Mouse (Mus musculus): Measurements from ENCODE around the gene Tmem200b. TPM values are rescaled to one million over a fixed set of nuclear protein-coding genes. Genes with fewer than 3 reads are reported as not detected.

Tmem200b gene
- total and polyA plus RNA-seq, 2 experiments from 2014 or later, result 0.22 to 1.0 TPM

DNA sequence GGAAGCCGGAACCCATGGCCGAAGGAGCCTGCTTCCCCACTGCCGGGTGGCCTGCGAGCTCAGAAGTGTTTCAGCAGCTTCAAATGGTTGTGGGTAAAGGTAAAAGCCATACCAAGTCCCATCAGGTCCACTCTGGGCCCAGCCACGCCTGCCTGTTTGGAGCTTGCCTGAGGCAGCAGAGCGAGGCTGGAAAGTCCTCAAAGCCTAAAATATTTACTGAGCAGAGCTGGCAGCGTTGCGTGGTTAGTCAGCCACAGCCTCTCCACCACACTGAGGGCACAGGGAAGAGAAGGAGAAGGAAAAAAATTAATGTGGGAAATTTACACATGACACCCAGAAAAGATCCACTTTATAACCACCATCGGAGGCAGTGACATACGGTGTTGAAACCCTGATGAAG is 8.0 kb upstream of the Tmem200b start:
- H3K4me3 ChIP-seq (ENCODE audit: low read depth, low read length), result no peak overlapping the region
- 60% methylated on average over 10 of the region's 10 CpGs for WGBS
- H3K4me1 ChIP-seq (ENCODE audit: insufficient read depth, low read length), result peaks cover 6% of the 10 kb centered on the region; the same call in 1 of the 2 replicates
- H3K27ac ChIP-seq (ENCODE audit: low read depth, low read length), result no peak overlapping the region
- no peak overlapping the region for H3K9ac ChIP-seq (replicated peaks; ENCODE audit: low read length, poor library complexity, severe bottlenecking)
- no peak for TF ChIP-seq CTCF (IDR thresholded peaks at IDR 0.05)
- DNase-seq (ENCODE audit: low spot score) (no peak), ATAC-seq (ENCODE audit: low FRiP score) (no peak)
- H3K9me3 ChIP-seq (ENCODE audit: low read length), result no peaks in the 10 kb centered on the region
- H3K27me3 ChIP-seq (ENCODE audit: insufficient read depth, low read length), result peaks cover 39% of the 10 kb centered on the region
- H3K36me3 ChIP-seq (ENCODE audit: insufficient read depth, low read length), result no peaks in the 10 kb centered on the region
- H3K4me2 ChIP-seq (ENCODE audit: low read depth, low read length, poor library complexity, severe bottlenecking), result no peak overlapping the region

DNA sequence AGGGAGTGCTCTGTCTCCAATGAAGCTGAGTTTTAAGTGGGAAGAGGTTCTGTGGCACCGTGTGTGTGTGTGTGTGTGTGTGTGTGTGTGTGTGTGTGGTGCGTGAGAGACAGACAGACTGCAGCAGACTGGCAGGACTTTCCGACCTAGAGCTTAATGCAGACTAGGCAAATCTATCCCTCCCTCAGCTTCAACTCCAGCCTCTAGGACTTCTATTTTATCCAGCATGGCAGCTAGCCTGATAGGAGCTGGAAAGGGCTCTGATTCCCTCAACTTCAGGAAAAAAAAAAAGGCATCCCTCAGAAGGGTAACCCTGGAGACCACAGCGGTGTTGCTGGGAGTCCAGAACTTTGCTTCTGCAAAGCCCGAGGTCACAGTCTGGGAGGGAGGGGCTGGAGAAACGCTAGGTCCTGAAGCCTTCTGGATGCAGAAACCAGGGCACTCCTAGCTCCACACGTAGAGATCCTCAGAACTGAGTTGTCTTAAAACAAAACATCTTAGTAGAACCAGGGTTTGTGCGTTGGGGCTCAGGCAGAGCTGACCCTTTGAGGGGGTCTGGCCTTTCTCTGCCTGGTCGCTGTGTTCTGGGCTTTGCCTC is 7.4 kb upstream of the Tmem200b start:
- H3K27ac ChIP-seq (ENCODE audit: low read depth, low read length), result no peak overlapping the region
- peaks cover 44% of the 10 kb centered on the region for H3K27me3 ChIP-seq (ENCODE audit: insufficient read depth, low read length)
- 11% methylated on average over 9 of the region's 9 CpGs for WGBS
- no peak overlapping the region for H3K9ac ChIP-seq (replicated peaks; ENCODE audit: low read length, poor library complexity, severe bottlenecking)
- H3K4me1 ChIP-seq (ENCODE audit: insufficient read depth, low read length), result peaks cover 6% of the 10 kb centered on the region; the same call in 1 of the 2 replicates
- H3K4me2 ChIP-seq (ENCODE audit: low read depth, low read length, poor library complexity, severe bottlenecking), result no peak overlapping the region
- no peak for TF ChIP-seq CTCF (IDR thresholded peaks at IDR 0.05)
- peak; percentile 30 for DNase-seq (ENCODE audit: low spot score)
- H3K9me3 ChIP-seq (ENCODE audit: low read length), result no peaks in the 10 kb centered on the region
- H3K36me3 ChIP-seq (ENCODE audit: insufficient read depth, low read length), result no peaks in the 10 kb centered on the region
- no peak overlapping the region for H3K4me3 ChIP-seq (ENCODE audit: low read depth, low read length)
- no peak for ATAC-seq (ENCODE audit: low FRiP score)

DNA sequence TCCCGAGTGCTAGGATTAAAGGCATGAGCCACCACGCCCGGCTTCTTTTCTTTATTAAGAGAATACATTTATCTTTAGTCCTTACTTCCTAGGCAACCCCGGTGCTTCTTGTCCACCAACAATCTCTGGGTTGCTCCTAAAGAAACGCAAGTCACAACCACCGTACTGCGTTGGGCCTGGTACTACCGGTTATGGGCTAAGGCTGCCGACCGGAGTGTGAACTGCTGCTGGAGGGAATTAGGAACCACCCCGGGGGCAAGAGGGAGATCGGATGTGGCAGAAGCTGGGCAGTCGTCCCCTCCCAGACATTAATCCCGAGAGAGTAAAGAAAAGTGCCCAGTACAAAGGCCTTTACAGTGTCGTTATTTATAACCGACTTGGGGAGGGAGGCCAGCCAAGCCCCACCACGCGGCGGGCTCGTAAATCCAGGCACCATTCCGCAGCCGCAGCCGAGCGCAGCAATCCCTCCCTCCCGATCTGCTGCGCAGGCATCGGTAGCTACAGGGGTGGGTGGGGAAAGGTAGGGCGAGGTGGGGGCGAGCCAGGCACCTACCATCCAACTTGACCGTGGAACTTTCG is 6.6 kb upstream of the Tmem200b start:
- Histone ChIP-seq H3K4me3 (ENCODE audit: low read depth, low read length) (peak overlapping the region; percentile 15; the same call in 1 of the 2 replicates), H3K27ac (ENCODE audit: low read depth, low read length) (no peak overlapping the region), H3K27me3 (ENCODE audit: insufficient read depth, low read length) (peaks cover 46% of the 10 kb centered on the region), H3K4me1 (ENCODE audit: insufficient read depth, low read length) (peaks cover 6% of the 10 kb centered on the region; the same call in 1 of the 2 replicates), H3K36me3 (ENCODE audit: insufficient read depth, low read length) (no peaks in the 10 kb centered on the region), H3K9me3 (ENCODE audit: low read length) (no peaks in the 10 kb centered on the region), H3K9ac (replicated peaks; ENCODE audit: low read length, poor library complexity, severe bottlenecking) (0 out of 2 replicates have a peak overlapping the region, but pooled peaks have one; percentile 9), H3K4me2 (ENCODE audit: low read depth, low read length, poor library complexity, severe bottlenecking) (peak overlapping the region; percentile 43)
- no peak for TF ChIP-seq CTCF (IDR thresholded peaks at IDR 0.05)
- DNase-seq (ENCODE audit: low spot score) (no peak), ATAC-seq (ENCODE audit: low FRiP score) (no peak)
- WGBS, result 3% methylated on average over 31 of the region's 31 CpGs

DNA sequence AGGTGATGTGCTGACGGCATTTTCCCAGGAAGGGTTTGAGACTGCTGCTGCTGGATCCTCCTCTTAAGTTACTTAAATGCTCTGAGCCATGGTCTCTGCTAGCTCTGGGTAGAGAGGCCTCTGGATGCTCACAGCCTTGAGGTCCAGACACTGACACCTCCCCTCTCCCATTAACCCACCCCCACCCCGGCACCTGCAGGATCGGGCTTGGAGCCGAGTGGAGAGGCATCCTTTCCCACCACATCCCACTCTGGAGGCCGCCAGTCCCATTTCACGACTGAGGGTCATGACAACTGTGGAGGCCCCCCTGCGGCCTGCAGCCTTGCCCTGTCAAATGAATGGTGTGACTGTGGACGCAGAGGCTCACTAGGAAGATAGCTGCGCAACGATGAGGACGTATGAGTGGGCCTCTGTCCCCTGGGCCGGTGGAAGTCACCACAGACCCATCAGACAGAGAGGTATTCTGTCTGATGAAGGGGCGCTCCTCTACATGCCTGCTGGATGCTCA is 5.7 kb upstream of the Tmem200b start:
- H3K4me2 ChIP-seq (ENCODE audit: low read depth, low read length, poor library complexity, severe bottlenecking), result peak overlapping the region; percentile 43
- ATAC-seq (ENCODE audit: low FRiP score) (no peak), DNase-seq (ENCODE audit: low spot score) (no peak)
- H3K4me1 ChIP-seq (ENCODE audit: insufficient read depth, low read length), result peaks cover 6% of the 10 kb centered on the region; the same call in 1 of the 2 replicates
- no peaks in the 10 kb centered on the region for H3K9me3 ChIP-seq (ENCODE audit: low read length)
- TF ChIP-seq CTCF (IDR thresholded peaks at IDR 0.05), result no peak
- no peak overlapping the region for H3K27ac ChIP-seq (ENCODE audit: low read depth, low read length)
- peak overlapping the region; percentile 15; the same call in 1 of the 2 replicates for H3K4me3 ChIP-seq (ENCODE audit: low read depth, low read length)
- H3K36me3 ChIP-seq (ENCODE audit: insufficient read depth, low read length), result no peaks in the 10 kb centered on the region
- 24% methylated on average over 13 of the region's 13 CpGs for WGBS
- peaks cover 55% of the 10 kb centered on the region for H3K27me3 ChIP-seq (ENCODE audit: insufficient read depth, low read length)
- H3K9ac ChIP-seq (replicated peaks; ENCODE audit: low read length, poor library complexity, severe bottlenecking), result no peak overlapping the region

DNA sequence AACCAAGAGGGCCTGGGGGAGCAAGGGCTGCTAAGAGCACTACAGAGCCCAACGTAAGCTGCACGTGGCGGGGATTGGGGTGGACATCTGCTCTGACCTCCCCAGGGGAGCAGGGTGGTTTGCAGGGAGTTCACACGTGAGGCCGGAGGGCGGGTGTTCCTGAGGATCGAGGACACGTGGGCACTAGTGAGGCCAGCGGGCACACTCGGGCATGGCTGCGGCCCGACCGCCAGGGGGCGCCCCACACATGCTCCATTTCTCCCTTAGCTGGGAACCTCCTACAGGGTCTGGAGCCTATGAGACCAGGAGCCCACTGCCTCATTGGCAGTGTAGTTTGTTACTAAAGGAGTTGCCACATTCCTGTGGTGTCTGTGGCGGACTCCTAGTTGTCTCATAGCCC is 5.1 kb upstream of the Tmem200b start:
- Histone ChIP-seq H3K9me3 (ENCODE audit: low read length) (no peaks in the 10 kb centered on the region), H3K27me3 (ENCODE audit: insufficient read depth, low read length) (peaks cover 56% of the 10 kb centered on the region), H3K4me1 (ENCODE audit: insufficient read depth, low read length) (peaks cover 6% of the 10 kb centered on the region; the same call in 1 of the 2 replicates), H3K36me3 (ENCODE audit: insufficient read depth, low read length) (no peaks in the 10 kb centered on the region), H3K4me2 (ENCODE audit: low read depth, low read length, poor library complexity, severe bottlenecking) (no peak overlapping the region), H3K9ac (replicated peaks; ENCODE audit: low read length, poor library complexity, severe bottlenecking) (no peak overlapping the region), H3K4me3 (ENCODE audit: low read depth, low read length) (no peak overlapping the region), H3K27ac (ENCODE audit: low read depth, low read length) (no peak overlapping the region)
- peak; percentile 42 for DNase-seq (ENCODE audit: low spot score)
- 9% methylated on average over 15 of the region's 15 CpGs for WGBS
- ATAC-seq (ENCODE audit: low FRiP score), result no peak
- peak; percentile 75 for TF ChIP-seq CTCF (IDR thresholded peaks at IDR 0.05)

DNA sequence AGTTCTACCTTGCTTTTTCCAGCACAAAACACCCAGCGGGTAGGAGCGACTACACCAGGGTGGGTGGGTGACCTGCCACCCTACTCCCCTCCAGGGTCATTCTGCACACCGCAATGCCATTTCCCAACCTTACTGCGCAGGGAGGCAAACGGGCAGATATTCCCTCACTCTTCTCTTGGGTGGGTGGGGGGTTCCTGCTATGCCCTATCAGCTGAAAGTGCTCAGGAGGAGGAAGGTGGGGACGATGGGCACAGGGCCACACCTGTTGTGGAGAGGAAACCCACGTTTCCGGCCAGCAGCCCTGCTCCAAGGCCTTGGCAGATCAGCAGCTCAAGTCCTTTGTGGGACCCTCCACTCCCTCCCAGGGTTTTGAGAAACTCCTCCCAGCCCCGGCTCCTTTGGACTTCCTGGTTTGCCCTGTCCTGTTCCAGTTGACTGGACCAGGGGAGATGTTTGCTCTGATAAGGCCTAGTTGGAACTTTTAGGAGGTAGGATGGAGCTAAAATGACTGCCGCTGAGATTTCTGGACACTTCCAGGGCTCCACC is 4.5 kb upstream of the Tmem200b start:
- 85% methylated on average over 10 of the region's 10 CpGs for WGBS
- Histone ChIP-seq H3K4me1 (ENCODE audit: insufficient read depth, low read length) (peaks cover 6% of the 10 kb centered on the region; the same call in 1 of the 2 replicates), H3K36me3 (ENCODE audit: insufficient read depth, low read length) (no peaks in the 10 kb centered on the region), H3K9ac (replicated peaks; ENCODE audit: low read length, poor library complexity, severe bottlenecking) (no peak overlapping the region), H3K27me3 (ENCODE audit: insufficient read depth, low read length) (peaks cover 57% of the 10 kb centered on the region), H3K9me3 (ENCODE audit: low read length) (no peaks in the 10 kb centered on the region), H3K4me2 (ENCODE audit: low read depth, low read length, poor library complexity, severe bottlenecking) (no peak overlapping the region), H3K4me3 (ENCODE audit: low read depth, low read length) (no peak overlapping the region), H3K27ac (ENCODE audit: low read depth, low read length) (no peak overlapping the region)
- ATAC-seq (ENCODE audit: low FRiP score) (no peak), DNase-seq (ENCODE audit: low spot score) (no peak)
- TF ChIP-seq CTCF (IDR thresholded peaks at IDR 0.05), result no peak

All from midbrain, postnatal 0 days (tissue).